Mouse (Mus musculus): ENCODE data around the gene Ralgapa2. TPM values are rescaled to one million over a fixed set of nuclear protein-coding genes. Genes with fewer than 3 reads are reported as not detected.

Gene Ralgapa2
- polyA plus RNA-seq, 1 experiment, result 0.01 TPM

GRCm38 (mm10) chr2:146400738-146401137, 111.4 kb downstream of the Ralgapa2 start:
- H3K4me3 ChIP-seq (replicated peaks), result no peak overlapping the region
- no peaks in the 10 kb centered on the region for H3K4me1 ChIP-seq (ENCODE audit: control insufficient read depth)
- no peak for TF ChIP-seq TAL1 (IDR thresholded peaks at IDR 0.05; ENCODE audit: low read length)
- no peak for TF ChIP-seq GATA1 (IDR thresholded peaks at IDR 0.05; ENCODE audit: low read length)
- H3K36me3 ChIP-seq (ENCODE audit: control insufficient read depth), result peaks cover 4% of the 10 kb centered on the region
- H3K27me3 ChIP-seq (ENCODE audit: control insufficient read depth), result no peaks in the 10 kb centered on the region
- H3K9me3 ChIP-seq (ENCODE audit: control insufficient read depth, low read length), result no peaks in the 10 kb centered on the region

- Histone ChIP-seq H3K27me3 (ENCODE audit: control insufficient read depth) (no peaks in the 10 kb centered on the region), H3K9me3 (ENCODE audit: control insufficient read depth, low read length) (no peaks in the 10 kb centered on the region), H3K4me1 (ENCODE audit: control insufficient read depth) (no peaks in the 10 kb centered on the region), H3K36me3 (ENCODE audit: control insufficient read depth) (no peaks in the 10 kb centered on the region; the same call in 1 of the 2 replicates), H3K4me3 (replicated peaks) (no peak overlapping the region)
- TF ChIP-seq GATA1 (IDR thresholded peaks at IDR 0.05; ENCODE audit: low read length) (no peak), TAL1 (IDR thresholded peaks at IDR 0.05; ENCODE audit: low read length) (no peak)
Measured at GRCm38 (mm10) chr2:146398211-146398865, 113.8 kb downstream of the Ralgapa2 start.

GRCm38 (mm10) chr2:146387211-146387610, 124.9 kb downstream of the Ralgapa2 start:
- no peaks in the 10 kb centered on the region for H3K4me1 ChIP-seq (ENCODE audit: control insufficient read depth)
- H3K27me3 ChIP-seq (ENCODE audit: control insufficient read depth), result no peaks in the 10 kb centered on the region
- no peaks in the 10 kb centered on the region for H3K9me3 ChIP-seq (ENCODE audit: control insufficient read depth, low read length)
- no peak for TF ChIP-seq TAL1 (IDR thresholded peaks at IDR 0.05; ENCODE audit: low read length)
- H3K36me3 ChIP-seq (ENCODE audit: control insufficient read depth), result peaks cover 2% of the 10 kb centered on the region; the same call in 1 of the 2 replicates
- H3K4me3 ChIP-seq (replicated peaks), result no peak overlapping the region

GRCm38 (mm10) chr2:146384582-146384981, 127.6 kb downstream of the Ralgapa2 start:
- Histone ChIP-seq H3K4me3 (replicated peaks) (no peak overlapping the region), H3K9me3 (ENCODE audit: control insufficient read depth, low read length) (no peaks in the 10 kb centered on the region), H3K27me3 (ENCODE audit: control insufficient read depth) (no peaks in the 10 kb centered on the region), H3K4me1 (ENCODE audit: control insufficient read depth) (no peaks in the 10 kb centered on the region), H3K36me3 (ENCODE audit: control insufficient read depth) (peaks cover 2% of the 10 kb centered on the region; the same call in 1 of the 2 replicates)
- TF ChIP-seq TAL1 (IDR thresholded peaks at IDR 0.05; ENCODE audit: low read length), result no peak
- no peak for TF ChIP-seq GATA1 (IDR thresholded peaks at IDR 0.05; ENCODE audit: low read length)

GRCm38 (mm10) chr2:146376293-146376692, 135.9 kb downstream of the Ralgapa2 start:
- no peaks in the 10 kb centered on the region for H3K4me1 ChIP-seq (ENCODE audit: control insufficient read depth)
- no peaks in the 10 kb centered on the region for H3K36me3 ChIP-seq (ENCODE audit: control insufficient read depth)
- no peak overlapping the region for H3K4me3 ChIP-seq (replicated peaks)
- no peaks in the 10 kb centered on the region for H3K27me3 ChIP-seq (ENCODE audit: control insufficient read depth)
- no peaks in the 10 kb centered on the region for H3K9me3 ChIP-seq (ENCODE audit: control insufficient read depth, low read length)
- no peak for TF ChIP-seq TAL1 (IDR thresholded peaks at IDR 0.05; ENCODE audit: low read length)
- no peak for TF ChIP-seq GATA1 (IDR thresholded peaks at IDR 0.05; ENCODE audit: low read length)

- no peak for TF ChIP-seq TAL1 (IDR thresholded peaks at IDR 0.05; ENCODE audit: low read length)
- TF ChIP-seq GATA1 (IDR thresholded peaks at IDR 0.05; ENCODE audit: low read length), result no peak
- Histone ChIP-seq H3K4me3 (replicated peaks) (no peak overlapping the region), H3K36me3 (ENCODE audit: control insufficient read depth) (no peaks in the 10 kb centered on the region; the same call in 1 of the 2 replicates), H3K4me1 (ENCODE audit: control insufficient read depth) (no peaks in the 10 kb centered on the region), H3K9me3 (ENCODE audit: control insufficient read depth, low read length) (no peaks in the 10 kb centered on the region), H3K27me3 (ENCODE audit: control insufficient read depth) (no peaks in the 10 kb centered on the region)
Measured at GRCm38 (mm10) chr2:146366098-146366497, 146.0 kb downstream of the Ralgapa2 start.

- no peak for TF ChIP-seq TAL1 (IDR thresholded peaks at IDR 0.05; ENCODE audit: low read length)
- TF ChIP-seq GATA1 (IDR thresholded peaks at IDR 0.05; ENCODE audit: low read length), result no peak
- Histone ChIP-seq H3K4me1 (ENCODE audit: control insufficient read depth) (no peaks in the 10 kb centered on the region), H3K4me3 (replicated peaks) (no peak overlapping the region), H3K27me3 (ENCODE audit: control insufficient read depth) (no peaks in the 10 kb centered on the region), H3K9me3 (ENCODE audit: control insufficient read depth, low read length) (no peaks in the 10 kb centered on the region), H3K36me3 (ENCODE audit: control insufficient read depth) (no peaks in the 10 kb centered on the region; the same call in 1 of the 2 replicates)
Measured at GRCm38 (mm10) chr2:146365368-146365983, 146.7 kb downstream of the Ralgapa2 start.

GRCm38 (mm10) chr2:146363483-146363882, 148.7 kb downstream of the Ralgapa2 start:
- Histone ChIP-seq H3K4me3 (replicated peaks) (no peak overlapping the region), H3K27me3 (ENCODE audit: control insufficient read depth) (no peaks in the 10 kb centered on the region), H3K9me3 (ENCODE audit: control insufficient read depth, low read length) (no peaks in the 10 kb centered on the region), H3K36me3 (ENCODE audit: control insufficient read depth) (no peaks in the 10 kb centered on the region; the same call in 1 of the 2 replicates), H3K4me1 (ENCODE audit: control insufficient read depth) (no peaks in the 10 kb centered on the region)
- TF ChIP-seq TAL1 (IDR thresholded peaks at IDR 0.05; ENCODE audit: low read length) (no peak), GATA1 (IDR thresholded peaks at IDR 0.05; ENCODE audit: low read length) (no peak)

GRCm38 (mm10) chr2:146362932-146363331, 149.2 kb downstream of the Ralgapa2 start:
- no peak overlapping the region for H3K4me3 ChIP-seq (replicated peaks)
- H3K9me3 ChIP-seq (ENCODE audit: control insufficient read depth, low read length), result no peaks in the 10 kb centered on the region
- H3K4me1 ChIP-seq (ENCODE audit: control insufficient read depth), result no peaks in the 10 kb centered on the region
- TF ChIP-seq GATA1 (IDR thresholded peaks at IDR 0.05; ENCODE audit: low read length) (no peak), TAL1 (IDR thresholded peaks at IDR 0.05; ENCODE audit: low read length) (no peak)
- H3K36me3 ChIP-seq (ENCODE audit: control insufficient read depth), result no peaks in the 10 kb centered on the region; the same call in 1 of the 2 replicates
- no peaks in the 10 kb centered on the region for H3K27me3 ChIP-seq (ENCODE audit: control insufficient read depth)

Measured in erythroblast, embryonic 14.5 days (primary cell).